ENCODE assay signal across 9 mouse cellular contexts in the genomic region with DNA sequence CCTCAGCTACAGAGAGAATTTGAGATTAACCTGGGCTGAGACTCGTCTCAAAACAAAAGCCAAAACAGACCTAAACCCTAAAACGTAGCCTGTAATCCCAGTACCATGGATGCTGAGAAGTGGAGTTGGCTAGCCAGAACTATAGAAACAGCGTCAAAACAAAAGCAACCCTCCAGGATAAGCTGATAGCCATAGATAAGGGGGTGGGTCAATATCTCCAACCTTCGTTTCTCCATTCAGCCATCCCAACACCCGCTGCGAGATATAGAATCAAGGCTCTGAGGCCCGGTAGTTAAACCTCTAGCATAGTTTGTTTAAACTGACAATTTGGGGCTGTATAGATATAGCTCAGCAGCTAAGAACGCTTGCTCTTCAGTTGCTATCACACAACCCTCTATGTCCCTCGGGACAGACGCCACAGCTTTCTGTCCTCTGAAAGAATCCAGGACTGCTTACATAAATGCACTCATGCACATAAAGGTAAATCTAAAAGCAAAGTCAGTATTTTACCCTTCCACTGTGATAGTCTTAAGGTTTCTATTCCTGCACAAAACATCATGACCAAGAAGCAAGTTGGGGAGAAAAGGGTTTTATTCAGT. TPM values are rescaled to one million over a fixed set of nuclear protein-coding genes. Genes with fewer than 3 reads are reported as not detected.
DNase-seq lines count a peak whose midpoint lies in the region; ATAC-seq and TF ChIP-seq lines count a peak whose summit lies in the region.
"Had no signal": no experiment of that assay in that cellular context is flagged by ENCODE, and none has a peak within 500 bp of the region (broad histone marks: within the 10 kb centered on the region; RNA-seq: fewer than 3 reads in every experiment).

No protein-coding gene starts in this region.

- peaks cover 23% of the 10 kb centered on the region for H3K4me1 ChIP-seq in heart, embryonic 13.5 days
- peaks cover 37% of the 10 kb centered on the region for H3K4me1 ChIP-seq in bone marrow macrophage, adult 2 months (ENCODE audit: control insufficient read depth, insufficient read depth, low read length)
- H3K4me1 ChIP-seq in hindbrain, embryonic 13.5 days (replicated peaks) = peaks cover 31% of the 10 kb centered on the region

- ATAC-seq in heart, embryonic 13.5 days (ENCODE audit: extremely low read depth, insufficient number of reproducible peaks, low FRiP score, low TSS enrichment) = no peak
- no peak for ATAC-seq in hindbrain, embryonic 13.5 days (ENCODE audit: low FRiP score)
- ATAC-seq in megakaryocyte-erythroid progenitor cell, adult 5-6 weeks (replicated peaks; ENCODE audit: low FRiP score, low TSS enrichment, poor library complexity, severe bottlenecking) = peak; percentile 46

- peak overlapping the region; percentile 73; the same call in 1 of the 2 replicates for H3K4me3 ChIP-seq in heart, embryonic 13.5 days
- peak overlapping the region; percentile 39 for H3K4me3 ChIP-seq in bone marrow macrophage, adult 2 months (ENCODE audit: insufficient read depth, low read length)
- no peak overlapping the region for H3K4me3 ChIP-seq in hindbrain, embryonic 13.5 days

- no peak for TF ChIP-seq CTCF in bone marrow macrophage, adult 2 months (IDR thresholded peaks at IDR 0.05; ENCODE audit: low read depth, low read length)

- peak overlapping the region; percentile 88 for H3K4me2 ChIP-seq in heart, embryonic 13.5 days
- H3K4me2 ChIP-seq in hindbrain, embryonic 13.5 days = peak overlapping the region; percentile 76

- H3K27me3 ChIP-seq in heart, embryonic 13.5 days (replicated peaks) = no peaks in the 10 kb centered on the region
- no peaks in the 10 kb centered on the region for H3K27me3 ChIP-seq in hindbrain, embryonic 13.5 days

- no peak for TF ChIP-seq POLR2A in bone marrow macrophage, adult 2 months (IDR thresholded peaks at IDR 0.05; ENCODE audit: borderline replicate concordance, low read depth, low read length)

- no peaks in the 10 kb centered on the region for H3K9me3 ChIP-seq in heart, embryonic 13.5 days
- no peaks in the 10 kb centered on the region for H3K9me3 ChIP-seq in hindbrain, embryonic 13.5 days

- H3K9ac ChIP-seq in heart, embryonic 13.5 days = peak overlapping the region; percentile 33
- peak overlapping the region; percentile 55; the same call in 1 of the 2 replicates for H3K9ac ChIP-seq in hindbrain, embryonic 13.5 days

- DNase-seq in heart, postnatal 4 days = no peak
- no peak for DNase-seq in thymus, postnatal 10 days (ENCODE audit: low spot score in 2 of 2)
- no peak for DNase-seq in retina, postnatal 1 day
- DNase-seq in spleen, adult 12 weeks (ENCODE audit: low spot score) = no peak

- H3K36me3 ChIP-seq in heart, embryonic 13.5 days = peaks cover 40% of the 10 kb centered on the region
- H3K36me3 ChIP-seq in hindbrain, embryonic 13.5 days = peaks cover 33% of the 10 kb centered on the region

- peak overlapping the region; percentile 57 for H3K27ac ChIP-seq in heart, embryonic 13.5 days (replicated peaks)
- H3K27ac ChIP-seq in bone marrow macrophage, adult 2 months (ENCODE audit: insufficient read depth, low read depth, low read length) = peak overlapping the region; percentile 89
- H3K27ac ChIP-seq in hindbrain, embryonic 13.5 days = peak overlapping the region; percentile 77; the same call in 1 of the 2 replicates

- WGBS in heart, embryonic 13.5 days = 19% methylated on average over 10 of the region's 10 CpGs
- WGBS in hindbrain, embryonic 13.5 days = 53% methylated on average over 10 of the region's 10 CpGs

RNA-seq across cellular contexts. Expression of a gene that starts 0.9 kb away (rescaled TPM):
- polyA plus RNA-seq in heart, embryonic 13.5 days (2015; fragmentation: Nextera tagmentation; extraction: Ambion mirVana) = 50.6 and 52.9 TPM in 2 replicates
- total RNA-seq in heart, postnatal 4 days (2021) = 10 to 100 TPM; 31.9 to 32.8 TPM
- polyA plus RNA-seq in bone marrow macrophage, adult 2 months (2012; ENCODE audit: insufficient read depth, insufficient read length, missing spikeins) = 38.0 and 42.7 TPM in 2 replicates
- polyA plus RNA-seq in hindbrain, embryonic 13.5 days (2015; fragmentation: Nextera tagmentation; extraction: Ambion mirVana) = 138 and 139 TPM in 2 replicates
- total RNA-seq in megakaryocyte-erythroid progenitor cell, adult 5-6 weeks (2014; fragmentation: Nextera tagmentation) = 54.3 and 76.2 TPM in 2 replicates
- 89.4 and 90.9 TPM in 2 replicates for total RNA-seq in megakaryocyte-erythroid progenitor cell, adult 5-6 weeks (2017)

RNA-seq across cellular contexts. Expression of a gene that starts 38.4 kb away (rescaled TPM):
- polyA plus RNA-seq in heart, embryonic 13.5 days (2015; fragmentation: Nextera tagmentation; extraction: Ambion mirVana) = 115 and 125 TPM in 2 replicates
- 100 to 1,000 TPM; 101 to 109 TPM for total RNA-seq in heart, postnatal 4 days (2021)
- 166 and 202 TPM in 2 replicates for polyA plus RNA-seq in bone marrow macrophage, adult 2 months (2012; ENCODE audit: insufficient read depth, insufficient read length, missing spikeins)
- polyA plus RNA-seq in hindbrain, embryonic 13.5 days (2015; fragmentation: Nextera tagmentation; extraction: Ambion mirVana) = 186 and 191 TPM in 2 replicates
- 175 and 195 TPM in 2 replicates for total RNA-seq in megakaryocyte-erythroid progenitor cell, adult 5-6 weeks (2014; fragmentation: Nextera tagmentation)
- 481 and 514 TPM in 2 replicates for total RNA-seq in megakaryocyte-erythroid progenitor cell, adult 5-6 weeks (2017)

RNA-seq across cellular contexts. Expression of a gene that starts 38.4 kb away (rescaled TPM):
- polyA plus RNA-seq in heart, embryonic 13.5 days (2015; fragmentation: Nextera tagmentation; extraction: Ambion mirVana) = 9.9 and 10.8 TPM in 2 replicates
- total RNA-seq in heart, postnatal 4 days (2021) = 10 to 100 TPM; 12.3 to 14.9 TPM
- polyA plus RNA-seq in bone marrow macrophage, adult 2 months (2012; ENCODE audit: insufficient read depth, insufficient read length, missing spikeins) = 8.8 and 9.8 TPM in 2 replicates
- 8.6 and 10.1 TPM in 2 replicates for polyA plus RNA-seq in hindbrain, embryonic 13.5 days (2015; fragmentation: Nextera tagmentation; extraction: Ambion mirVana)
- total RNA-seq in megakaryocyte-erythroid progenitor cell, adult 5-6 weeks (2014; fragmentation: Nextera tagmentation) = 14.0 and 17.8 TPM in 2 replicates
- total RNA-seq in megakaryocyte-erythroid progenitor cell, adult 5-6 weeks (2017) = 24.9 and 26.2 TPM in 2 replicates

RNA-seq across cellular contexts. Expression of a gene that starts 46.6 kb away (rescaled TPM):
- 0.72 and 1.5 TPM in 2 replicates for polyA plus RNA-seq in heart, embryonic 13.5 days (2015; fragmentation: Nextera tagmentation; extraction: Ambion mirVana)
- total RNA-seq in heart, postnatal 4 days (2021) = not detected
- 0.79 TPM in 1 of 2 replicates, not detected in the other for polyA plus RNA-seq in bone marrow macrophage, adult 2 months (2012; ENCODE audit: insufficient read depth, insufficient read length, missing spikeins)
- 1.4 TPM in 2 replicates for polyA plus RNA-seq in hindbrain, embryonic 13.5 days (2015; fragmentation: Nextera tagmentation; extraction: Ambion mirVana)
- not detected in 2 replicates for total RNA-seq in megakaryocyte-erythroid progenitor cell, adult 5-6 weeks (2014; fragmentation: Nextera tagmentation)
- total RNA-seq in megakaryocyte-erythroid progenitor cell, adult 5-6 weeks (2017) = 0.34 TPM in 1 of 2 replicates, not detected in the other
- total RNA-seq: ES-E14 had no signal
